Comparison of ENCODE assay signal across 8 mouse cellular contexts in genomic region chr12:111007134-111008103, GRCm38 (mm10). TPM values are rescaled to one million over a fixed set of nuclear protein-coding genes. Genes with fewer than 3 reads are reported as not detected.
DNase-seq lines count a peak whose midpoint lies in the region; ATAC-seq and TF ChIP-seq lines count a peak whose summit lies in the region.

No protein-coding gene starts in this region.

- TF ChIP-seq CTCF in liver, postnatal 0 days (IDR thresholded peaks at IDR 0.05; ENCODE audit: low read depth) = no peak

- 78% methylated on average over 14 of the region's 14 CpGs for WGBS in midbrain, embryonic 13.5 days
- 80% methylated on average over 14 of the region's 14 CpGs for WGBS in midbrain, embryonic 14.5 days
- 35% methylated on average over 14 of the region's 14 CpGs for WGBS in liver, postnatal 0 days (ENCODE audit: insufficient replicate concordance)

- no peak for DNase-seq in midbrain, embryonic 14.5 days
- DNase-seq in induced T-regulatory cell, adult 2 months (ENCODE audit: low read depth) = peak; percentile 84
- DNase-seq in liver, postnatal 0 days = peak; percentile 68
- peak; percentile 61 to 72 for DNase-seq in thymus, postnatal 36 days
- no peak for DNase-seq in neural tube, embryonic 10.5 days (ENCODE audit: extremely low spot score, low spot score)

- no peak overlapping the region for H3K4me2 ChIP-seq in midbrain, embryonic 13.5 days (replicated peaks)
- no peak overlapping the region for H3K4me2 ChIP-seq in midbrain, embryonic 14.5 days (ENCODE audit: low read length)
- H3K4me2 ChIP-seq in liver, postnatal 0 days (ENCODE audit: low read depth, low read length) = no peak overlapping the region

- H3K4me3 ChIP-seq in midbrain, embryonic 13.5 days (replicated peaks) = no peak overlapping the region
- H3K4me3 ChIP-seq in midbrain, embryonic 14.5 days (replicated peaks; ENCODE audit: low read depth, low read length) = no peak overlapping the region
- no peak overlapping the region for H3K4me3 ChIP-seq in brown adipose tissue, adult 24 weeks (ENCODE audit: insufficient read depth, low read depth, low read length)
- H3K4me3 ChIP-seq in liver, postnatal 0 days (ENCODE audit: low read depth, low read length) = no peak overlapping the region

- TF ChIP-seq EP300 in liver, postnatal 0 days (IDR thresholded peaks at IDR 0.05; ENCODE audit: low read depth) = no peak

- H3K4me1 ChIP-seq in midbrain, embryonic 13.5 days (replicated peaks) = peaks cover 12% of the 10 kb centered on the region
- H3K4me1 ChIP-seq in midbrain, embryonic 14.5 days (ENCODE audit: control insufficient read depth, insufficient read depth, low read length) = peaks cover 7% of the 10 kb centered on the region
- H3K4me1 ChIP-seq in brown adipose tissue, adult 24 weeks (ENCODE audit: control insufficient read depth, insufficient read depth, insufficient read length, low read length) = peaks cover 18% of the 10 kb centered on the region
- H3K4me1 ChIP-seq in liver, postnatal 0 days (ENCODE audit: insufficient read depth) = peaks cover 25% of the 10 kb centered on the region

- H3K9ac ChIP-seq in midbrain, embryonic 13.5 days (replicated peaks) = 0 out of 2 replicates have a peak overlapping the region, but pooled peaks have one; percentile 36
- no peak overlapping the region for H3K9ac ChIP-seq in midbrain, embryonic 14.5 days (replicated peaks; ENCODE audit: low read length)
- no peak overlapping the region for H3K9ac ChIP-seq in liver, postnatal 0 days (replicated peaks)

- no peak overlapping the region for H3K27ac ChIP-seq in midbrain, embryonic 13.5 days
- no peak overlapping the region for H3K27ac ChIP-seq in midbrain, embryonic 14.5 days (replicated peaks; ENCODE audit: low read depth, low read length)
- peak overlapping the region; percentile 71 for H3K27ac ChIP-seq in brown adipose tissue, adult 24 weeks (replicated peaks; ENCODE audit: low read depth, low read length)
- peak overlapping the region; percentile 1 for H3K27ac ChIP-seq in liver, postnatal 0 days (ENCODE audit: low read depth)

- ATAC-seq in midbrain, embryonic 13.5 days = no peak
- ATAC-seq in midbrain, embryonic 14.5 days (ENCODE audit: low FRiP score, low TSS enrichment) = no peak
- ATAC-seq in liver, postnatal 0 days = peak; percentile 82
- ATAC-seq in erythroid progenitor cell, adult 5-6 weeks (replicated peaks; ENCODE audit: low FRiP score, poor library complexity, severe bottlenecking) = no peak

- H3K27me3 ChIP-seq in midbrain, embryonic 13.5 days = no peaks in the 10 kb centered on the region
- H3K27me3 ChIP-seq in midbrain, embryonic 14.5 days (ENCODE audit: control insufficient read depth, insufficient read depth, low read length) = no peaks in the 10 kb centered on the region
- H3K27me3 ChIP-seq in liver, postnatal 0 days (ENCODE audit: insufficient read depth, low read length) = no peaks in the 10 kb centered on the region

- H3K9me3 ChIP-seq in midbrain, embryonic 13.5 days = no peaks in the 10 kb centered on the region
- H3K9me3 ChIP-seq in midbrain, embryonic 14.5 days (ENCODE audit: control insufficient read depth, low read length) = no peaks in the 10 kb centered on the region
- no peaks in the 10 kb centered on the region for H3K9me3 ChIP-seq in liver, postnatal 0 days (ENCODE audit: low read length)

- H3K36me3 ChIP-seq in midbrain, embryonic 13.5 days = no peaks in the 10 kb centered on the region
- H3K36me3 ChIP-seq in midbrain, embryonic 14.5 days (ENCODE audit: control insufficient read depth, insufficient read depth, low read length) = no peaks in the 10 kb centered on the region
- H3K36me3 ChIP-seq in liver, postnatal 0 days (replicated peaks; ENCODE audit: insufficient read depth, low read length) = no peaks in the 10 kb centered on the region

RNA-seq across cellular contexts. Expression of gene Ankrd9, which starts 28.6 kb away (rescaled TPM):
- polyA plus RNA-seq in midbrain, embryonic 13.5 days (2015; fragmentation: Nextera tagmentation; extraction: Ambion mirVana) = 6.0 and 6.3 TPM in 2 replicates
- polyA plus RNA-seq in midbrain, embryonic 14.5 days (2014; fragmentation: Nextera tagmentation; extraction: Ambion mirVana) = 6.7 and 7.4 TPM in 2 replicates
- 20.9 and 25.8 TPM in 2 replicates for polyA plus RNA-seq in brown adipose tissue, adult 24 weeks (2012; ENCODE audit: insufficient read depth, insufficient read length, missing spikeins)
- polyA plus RNA-seq in liver, postnatal 0 days (2015; fragmentation: Nextera tagmentation; extraction: Ambion mirVana) = 15.9 and 16.5 TPM in 2 replicates
- 8.4 and 13.3 TPM in 2 replicates for total RNA-seq in erythroid progenitor cell, adult 5-6 weeks (2015; ENCODE audit: low replicate concordance)
- 18.3 and 20.3 TPM in 2 replicates for total RNA-seq in erythroid progenitor cell, adult 5-6 weeks (2017; ENCODE audit: low replicate concordance)

RNA-seq across cellular contexts. Expression of gene Rcor1, which starts 31.7 kb away (rescaled TPM):
- 6.0 and 6.5 TPM in 2 replicates for polyA plus RNA-seq in midbrain, embryonic 13.5 days (2015; fragmentation: Nextera tagmentation; extraction: Ambion mirVana)
- 6.6 and 7.6 TPM in 2 replicates for polyA plus RNA-seq in midbrain, embryonic 14.5 days (2014; fragmentation: Nextera tagmentation; extraction: Ambion mirVana)
- 6.8 and 9.7 TPM in 2 replicates for polyA plus RNA-seq in brown adipose tissue, adult 24 weeks (2012; ENCODE audit: insufficient read depth, insufficient read length, missing spikeins)
- polyA plus RNA-seq in liver, postnatal 0 days (2015; fragmentation: Nextera tagmentation; extraction: Ambion mirVana) = 3.6 and 4.8 TPM in 2 replicates
- total RNA-seq in erythroid progenitor cell, adult 5-6 weeks (2015; ENCODE audit: low replicate concordance) = 27.8 and 31.0 TPM in 2 replicates
- total RNA-seq in erythroid progenitor cell, adult 5-6 weeks (2017; ENCODE audit: low replicate concordance) = 21.2 and 40.1 TPM in 2 replicates

Comparison
In these comparisons a context has a peak if more than half of its experiments do, and no peak if none do; other contexts are left out.
1. H3K27ac ChIP-seq: peak in brown adipose tissue, adult 24 weeks (single experiment) and liver, postnatal 0 days (single experiment); none in midbrain, embryonic 13.5 days (single experiment) and midbrain, embryonic 14.5 days (single experiment).
2. DNase-seq: peak in induced T-regulatory cell, adult 2 months (single experiment), liver, postnatal 0 days (single experiment) and thymus, postnatal 36 days (2 of 2); none in midbrain, embryonic 14.5 days (single experiment) and neural tube, embryonic 10.5 days (single experiment).